Mouse (Mus musculus) heart, postnatal 0 days (tissue): ENCODE results near the gene Sfi1. TPM values are rescaled to one million over a fixed set of nuclear protein-coding genes. Genes with fewer than 3 reads are reported as not detected.

Experiments
- ATAC-seq: fragments of 200-750 bp; cut with Nextera tagmentation; 2 replicates; pipeline ENCODE4 v1.8.0; 2017; ENCODE audit warnings: low read depth, moderate number of reproducible peaks, moderate library complexity; ENCODE audit not compliant: insufficient read depth
- DNase-seq: peaks from one replicate; pipeline ENCODE4 v3.0.0-alpha.2; 2016; ENCODE audit warnings: low spot score
- H3K27ac ChIP-seq: fragments of 300-500 bp; sonication (generic); 2 replicates; pipeline ENCODE4 v1.5.1; 2014; ENCODE audit warnings: low read depth, mild to moderate bottlenecking
- H3K27me3 ChIP-seq: fragments of 300-500 bp; sonication (generic); 2 replicates; pipeline ENCODE4 v1.6.1; 2014; ENCODE audit warnings: low read length, mixed read lengths; ENCODE audit not compliant: control insufficient read depth, insufficient read depth
- H3K36me3 ChIP-seq: fragments of 300-500 bp; sonication (generic); replicated peaks from 2 replicates; pipeline ENCODE4 v1.6.1; 2014; ENCODE audit warnings: low read length, mixed read lengths; ENCODE audit not compliant: control insufficient read depth, insufficient read depth
- H3K4me1 ChIP-seq: fragments of 300-500 bp; sonication (generic); 2 replicates; pipeline ENCODE4 v1.6.1; 2014; ENCODE audit warnings: antibody characterized with exemption; ENCODE audit not compliant: control insufficient read depth, insufficient read depth
- H3K4me2 ChIP-seq: fragments of 300-500 bp; sonication (generic); 2 replicates; pipeline ENCODE4 v1.6.1; 2014; ENCODE audit warnings: low read depth, mild to moderate bottlenecking, low read length, moderate library complexity
- H3K4me3 ChIP-seq: fragments of 300-500 bp; sonication (generic); 2 replicates; pipeline ENCODE4 v1.5.1; 2014; ENCODE audit warnings: low read depth, low read length
- H3K9ac ChIP-seq: fragments of 300-500 bp; sonication (generic); replicated peaks from 2 replicates; pipeline ENCODE4 v1.6.1; 2014; ENCODE audit warnings: low read depth, low read length, mixed read lengths
- H3K9me3 ChIP-seq: fragments of 300-500 bp; sonication (generic); replicated peaks from 2 replicates; pipeline ENCODE4 v1.6.1; 2016; ENCODE audit warnings: low read length; ENCODE audit not compliant: control insufficient read depth
- CTCF ChIP-seq: IDR thresholded peaks from 2 replicates; pipeline ENCODE4 v1.5.1; 2016; ENCODE audit warnings: antibody characterized with exemption, control low read depth, low read depth
- EP300 ChIP-seq: IDR thresholded peaks from 2 replicates; pipeline ENCODE4 v1.6.1; 2016; ENCODE audit warnings: antibody characterized with exemption, low read depth
- WGBS: fragments of 180-500 bp; shearing (Covaris S2); extraction: QIAGEN DNeasy Blood & Tissue Kit; methylation state at CpG from one replicate; pipeline ENCODE4 v1.1.7; 2014; 5-methylcytosine and 5-hydroxymethylcytosine counted together
- polyA plus RNA-seq: library from polyadenylated mRNA; unstranded; fragments of >200 nt; fragmentation: Nextera tagmentation; extraction: Ambion mirVana; gene quantifications from 2 replicates; pipeline ENCODE4 v1.2.1, GENCODE M21; 2015
- total RNA-seq: library from RNA; depleted of rRNA; stranded (reverse); fragments of >200 nt; gene quantifications from 2 replicates; pipeline ENCODE4 v1.2.3, GENCODE M21; 2014; ENCODE audit warnings: low replicate concordance

Gene Sfi1
- total and polyA plus RNA-seq, 2 experiments from 2014 or later = 5.4 to 13.2 TPM

- no peak for TF ChIP-seq EP300
- TF ChIP-seq CTCF = no peak
- H3K9ac ChIP-seq = no peak overlapping the region
- H3K27ac ChIP-seq = no peak overlapping the region
- H3K4me1 ChIP-seq = no peaks in the 10 kb centered on the region
- DNase-seq = no peak
- ATAC-seq = no peak
- no peak overlapping the region for H3K4me2 ChIP-seq
- no peak overlapping the region for H3K4me3 ChIP-seq
- H3K9me3 ChIP-seq = no peaks in the 10 kb centered on the region
- H3K36me3 ChIP-seq = peaks cover 81% of the 10 kb centered on the region
- H3K27me3 ChIP-seq = no peaks in the 10 kb centered on the region
- WGBS = 69% methylated on average over 5 of the region's 5 CpGs
Observed at GRCm38 (mm10) chr11:3223105-3223504, 29.8 kb upstream of the Sfi1 start.

GRCm38 (mm10) chr11:3212526-3212925 is 19.3 kb upstream of the Sfi1 start:
- ATAC-seq (no peak), DNase-seq (no peak)
- Histone ChIP-seq H3K4me3 (no peak overlapping the region), H3K36me3 (peaks cover 47% of the 10 kb centered on the region), H3K4me2 (no peak overlapping the region), H3K9ac (no peak overlapping the region), H3K27me3 (no peaks in the 10 kb centered on the region), H3K9me3 (no peaks in the 10 kb centered on the region), H3K4me1 (no peaks in the 10 kb centered on the region), H3K27ac (no peak overlapping the region)
- WGBS = 82% methylated on average over 1 of the region's 1 CpGs
- TF ChIP-seq CTCF (no peak), EP300 (no peak)

GRCm38 (mm10) chr11:3206783-3207182 is 13.5 kb upstream of the Sfi1 start:
- Histone ChIP-seq H3K4me2 (no peak overlapping the region), H3K27ac (no peak overlapping the region), H3K9me3 (no peaks in the 10 kb centered on the region), H3K9ac (no peak overlapping the region), H3K27me3 (no peaks in the 10 kb centered on the region), H3K4me1 (no peaks in the 10 kb centered on the region), H3K4me3 (no peak overlapping the region), H3K36me3 (peaks cover 28% of the 10 kb centered on the region)
- WGBS = 94% methylated on average over 3 of the region's 3 CpGs
- no peak for ATAC-seq
- TF ChIP-seq CTCF = no peak
- TF ChIP-seq EP300 = no peak
- no peak for DNase-seq

- no peak for DNase-seq
- Histone ChIP-seq H3K36me3 (peaks cover 28% of the 10 kb centered on the region), H3K9ac (no peak overlapping the region; the same call in 1 of the 2 replicates), H3K4me3 (no peak overlapping the region), H3K9me3 (no peaks in the 10 kb centered on the region), H3K4me2 (no peak overlapping the region), H3K27ac (no peak overlapping the region), H3K27me3 (no peaks in the 10 kb centered on the region), H3K4me1 (no peaks in the 10 kb centered on the region)
- no peak for ATAC-seq
- TF ChIP-seq EP300 = no peak
- no peak for TF ChIP-seq CTCF
- 74% methylated on average over 3 of the region's 3 CpGs for WGBS
Observed at GRCm38 (mm10) chr11:3205207-3205606, 11.9 kb upstream of the Sfi1 start.

- Histone ChIP-seq H3K27me3 (no peaks in the 10 kb centered on the region), H3K36me3 (peaks cover 24% of the 10 kb centered on the region), H3K4me2 (peak overlapping the region; percentile 45; the same call in 1 of the 2 replicates), H3K4me3 (peak overlapping the region; percentile 48; the same call in 1 of the 2 replicates), H3K4me1 (no peaks in the 10 kb centered on the region), H3K9ac (no peak overlapping the region), H3K9me3 (no peaks in the 10 kb centered on the region), H3K27ac (no peak overlapping the region)
- ATAC-seq = no peak
- TF ChIP-seq EP300 = no peak
- no peak for TF ChIP-seq CTCF
- no peak for DNase-seq
- WGBS = 70% methylated on average over 2 of the region's 2 CpGs
Observed at GRCm38 (mm10) chr11:3203771-3204170, 10.5 kb upstream of the Sfi1 start.

- DNase-seq (peak; percentile 49), ATAC-seq (peak; percentile 44)
- Histone ChIP-seq H3K27me3 (no peaks in the 10 kb centered on the region), H3K4me2 (peak overlapping the region; percentile 45), H3K36me3 (peaks cover 24% of the 10 kb centered on the region), H3K4me3 (peak overlapping the region; percentile 48), H3K9me3 (no peaks in the 10 kb centered on the region), H3K4me1 (no peaks in the 10 kb centered on the region), H3K9ac (peak overlapping the region; percentile 55), H3K27ac (peak overlapping the region; percentile 63)
- under 1% methylated on average over 23 of the region's 57 CpGs for WGBS
- TF ChIP-seq CTCF = no peak
- no peak for TF ChIP-seq EP300
Observed at GRCm38 (mm10) chr11:3202781-3203441, 9.6 kb upstream of the Sfi1 start.
